Mouse (Mus musculus) urinary bladder, postnatal 4 days (tissue): ENCODE results near the gene Wdr64.

ENCODE experiments used
- DNase-seq, 2 experiments: peaks; one replicate each; pipeline ENCODE4 v3.0.0; 2021 to 2022; ENCODE audit warnings: low spot score in 2 of 2

Gene Wdr64

DNA sequence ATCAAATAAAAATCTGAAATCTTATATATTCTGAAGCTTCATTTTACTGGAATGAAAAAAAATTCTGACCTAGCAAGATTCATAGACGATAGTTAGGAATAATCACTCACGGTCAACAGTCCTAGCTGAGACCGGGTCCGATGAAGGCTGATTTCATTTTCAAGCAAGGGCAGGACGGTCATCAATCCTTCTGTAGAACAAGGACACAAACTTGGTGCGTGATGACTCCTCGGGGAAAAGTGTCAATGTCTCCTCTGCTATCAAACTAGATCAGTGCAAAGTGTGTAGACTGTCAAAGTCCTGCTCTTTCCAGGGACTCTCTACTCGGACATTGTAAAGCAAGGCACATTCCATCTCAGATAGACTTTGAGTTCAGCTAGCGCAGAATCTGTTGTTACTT, 18.4 kb downstream of the Wdr64 start:
- no peak for DNase-seq

DNA sequence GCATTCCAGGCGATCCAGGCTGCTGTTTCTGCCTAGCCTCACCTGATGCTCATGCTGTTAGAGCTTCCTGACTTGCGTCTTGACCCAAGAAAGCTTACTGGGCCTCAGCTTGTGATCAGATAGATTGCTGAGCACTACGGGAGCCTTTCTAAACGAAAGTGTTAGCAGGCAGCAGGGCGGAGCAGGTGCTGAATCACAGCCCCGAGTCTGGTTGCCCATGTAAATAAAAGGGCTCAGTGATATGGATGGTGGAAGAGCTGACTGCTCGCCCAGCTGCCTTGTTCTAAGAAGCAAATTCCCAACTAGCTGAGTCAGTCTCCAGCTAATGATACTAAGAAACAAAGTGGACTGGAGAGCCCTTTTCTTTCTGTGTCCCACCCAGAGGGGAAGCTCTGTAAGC, 27.4 kb downstream of the Wdr64 start:
- no peak for DNase-seq

- no peak for DNase-seq
Measured at GRCm38 (mm10) chr1:175754576-175755364, 56.4 kb downstream of the Wdr64 start.

DNA sequence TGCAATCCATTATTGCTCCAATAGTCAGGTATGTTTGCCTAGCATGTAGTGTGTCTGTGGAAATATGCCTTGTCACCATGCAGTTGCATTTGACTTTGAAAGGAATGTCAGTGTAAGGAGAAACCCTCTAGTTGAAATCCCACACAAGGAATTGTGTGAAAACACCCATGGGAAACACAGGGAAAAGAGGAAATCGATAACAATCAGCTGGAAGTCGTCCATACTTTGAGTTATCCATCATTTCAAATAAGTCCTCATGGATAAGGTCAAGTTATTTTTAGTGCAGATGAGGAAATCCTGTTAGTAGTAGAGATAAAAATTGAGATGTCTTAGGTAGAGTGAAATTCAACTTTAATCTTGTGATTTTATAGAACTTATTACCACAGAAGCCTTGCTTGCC, 96.3 kb downstream of the Wdr64 start:
- DNase-seq = no peak

- no peak for DNase-seq
Measured at GRCm38 (mm10) chr1:175808356-175808755, 110.0 kb downstream of the Wdr64 start.

- DNase-seq = no peak
Measured at GRCm38 (mm10) chr1:175811625-175812024, 113.2 kb downstream of the Wdr64 start.

- DNase-seq = no peak
Measured at GRCm38 (mm10) chr1:175823815-175824438, 125.5 kb downstream of the Wdr64 start.

DNA sequence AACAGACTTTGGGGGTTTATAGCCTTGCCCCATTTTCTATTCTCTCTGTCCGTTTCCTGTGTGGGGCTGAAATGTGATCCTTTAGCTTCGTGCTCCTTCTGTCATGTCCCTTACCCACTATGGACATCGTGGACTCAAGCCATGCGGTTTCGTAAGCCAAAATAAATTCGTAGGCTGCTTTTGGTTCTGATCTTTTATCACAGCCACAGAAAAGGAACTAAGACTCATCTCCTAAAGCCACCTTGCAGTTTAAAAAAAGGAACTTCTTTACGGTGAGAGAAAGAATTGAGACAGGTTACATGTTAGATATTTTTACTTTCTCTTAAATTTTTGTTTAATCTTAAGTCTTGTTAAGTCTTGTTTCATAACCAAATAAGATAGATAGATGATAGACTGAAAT, 130.1 kb downstream of the Wdr64 start:
- DNase-seq = no peak

GRCm38 (mm10) chr1:175829220-175829619, 130.8 kb downstream of the Wdr64 start:
- DNase-seq = no peak

DNA sequence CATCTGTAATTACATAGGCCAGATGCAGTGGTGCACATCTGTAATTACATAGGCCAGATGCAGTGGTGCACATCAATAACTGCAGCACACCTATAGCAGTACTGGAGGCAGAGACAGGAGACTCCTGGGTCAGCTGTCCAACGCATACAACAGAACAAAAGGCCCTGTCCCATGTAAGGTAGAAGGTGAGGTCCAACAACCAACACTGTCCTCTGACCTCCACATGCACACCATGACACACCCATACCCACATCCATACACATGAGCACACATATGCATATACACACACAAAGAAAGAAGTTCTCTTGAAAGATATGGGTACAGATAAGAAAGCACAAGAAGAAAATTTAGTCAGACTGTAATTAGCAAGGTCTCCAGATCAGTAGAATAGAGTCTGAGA, 157.1 kb downstream of the Wdr64 start:
- no peak for DNase-seq
